ENCODE assay signal across 20 mouse cellular contexts in genomic region chr17:5198811-5199210, GRCm38 (mm10).
DNase-seq lines count a peak whose midpoint lies in the region; ATAC-seq and TF ChIP-seq lines count a peak whose summit lies in the region.
"Had no signal": no experiment of that assay in that cellular context is flagged by ENCODE, and none has a peak within 500 bp of the region (broad histone marks: within the 10 kb centered on the region; RNA-seq: fewer than 3 reads in every experiment).

No protein-coding gene starts in this region.

- H3K27ac ChIP-seq in hindbrain, embryonic 13.5 days: peak overlapping the region; percentile 61; the same call in 1 of the 2 replicates
- H3K27ac ChIP-seq in hindbrain, embryonic 12.5 days: no peak overlapping the region
- H3K27ac ChIP-seq in lung, embryonic 14.5 days (ENCODE audit: low read depth): peak overlapping the region; percentile 62
- peak overlapping the region; percentile 95 for H3K27ac ChIP-seq in stomach, embryonic 16.5 days (ENCODE audit: low read length)
- H3K27ac ChIP-seq: embryonic facial prominence, embryonic 13.5 days; forebrain, embryonic 13.5 days; heart, embryonic 10.5 days had no signal

- H3K4me2 ChIP-seq in hindbrain, embryonic 13.5 days: no peak overlapping the region
- no peak overlapping the region for H3K4me2 ChIP-seq in hindbrain, embryonic 12.5 days (replicated peaks)
- no peak overlapping the region for H3K4me2 ChIP-seq in lung, embryonic 14.5 days
- no peak overlapping the region for H3K4me2 ChIP-seq in stomach, embryonic 16.5 days (ENCODE audit: low read depth, low read length)
- H3K4me2 ChIP-seq: embryonic facial prominence, embryonic 13.5 days; forebrain, embryonic 13.5 days; intestine, embryonic 15.5 days had no signal

- DNase-seq in lung, embryonic 14.5 days: peak; percentile 68
- no peak for DNase-seq in lung, postnatal 14 days
- peak; percentile 68 for DNase-seq in brain, embryonic 14.5 days (ENCODE audit: low read depth)
- DNase-seq in kidney, adult 18-20 months: no peak
- DNase-seq: adrenal gland, adult 8-10 months; adrenal gland, postnatal 36 days; cerebellum, adult 11 months; cerebellum, adult 8-10 months; cerebellum, postnatal 36 days; gastrocnemius, postnatal 10 days; heart, adult 18-20 months; heart, postnatal 10 days; heart, postnatal 4 days had no signal

- no peak for ATAC-seq in hindbrain, embryonic 13.5 days (ENCODE audit: low FRiP score)
- ATAC-seq in hindbrain, embryonic 12.5 days (ENCODE audit: low FRiP score): no peak
- ATAC-seq in lung, embryonic 14.5 days (ENCODE audit: insufficient read depth): no peak
- ATAC-seq in stomach, embryonic 16.5 days (ENCODE audit: insufficient read depth, low FRiP score): no peak
- ATAC-seq: forebrain, embryonic 13.5 days had no signal

- H3K36me3 ChIP-seq in hindbrain, embryonic 13.5 days: no peaks in the 10 kb centered on the region
- H3K36me3 ChIP-seq in hindbrain, embryonic 12.5 days: no peaks in the 10 kb centered on the region
- no peaks in the 10 kb centered on the region for H3K36me3 ChIP-seq in lung, embryonic 14.5 days (ENCODE audit: insufficient read depth)
- no peaks in the 10 kb centered on the region for H3K36me3 ChIP-seq in stomach, embryonic 16.5 days (ENCODE audit: control insufficient read depth, insufficient read depth, low read length)
- H3K36me3 ChIP-seq: embryonic facial prominence, embryonic 13.5 days; heart, embryonic 10.5 days; intestine, embryonic 15.5 days had no signal

- no peak overlapping the region for H3K4me3 ChIP-seq in hindbrain, embryonic 13.5 days
- H3K4me3 ChIP-seq in hindbrain, embryonic 12.5 days: no peak overlapping the region
- H3K4me3 ChIP-seq in lung, embryonic 14.5 days (ENCODE audit: low read depth, low read length): no peak overlapping the region
- no peak overlapping the region for H3K4me3 ChIP-seq in stomach, embryonic 16.5 days (replicated peaks; ENCODE audit: low read length)
- H3K4me3 ChIP-seq: embryonic facial prominence, embryonic 13.5 days; forebrain, embryonic 13.5 days; heart, embryonic 10.5 days; intestine, embryonic 15.5 days had no signal

- TF ChIP-seq CTCF in lung, embryonic 14.5 days (IDR thresholded peaks at IDR 0.05; ENCODE audit: low read depth): no peak
- TF ChIP-seq CTCF in brain, embryonic 14.5 days (IDR thresholded peaks at IDR 0.05; ENCODE audit: borderline replicate concordance, extremely low read depth, insufficient read depth, insufficient read length): no peak

- no peaks in the 10 kb centered on the region for H3K27me3 ChIP-seq in hindbrain, embryonic 13.5 days
- no peaks in the 10 kb centered on the region for H3K27me3 ChIP-seq in hindbrain, embryonic 12.5 days
- H3K27me3 ChIP-seq in lung, embryonic 14.5 days (ENCODE audit: insufficient read depth, low read length): no peaks in the 10 kb centered on the region
- no peaks in the 10 kb centered on the region for H3K27me3 ChIP-seq in stomach, embryonic 16.5 days (ENCODE audit: control insufficient read depth, insufficient read depth, low read length)
- H3K27me3 ChIP-seq: embryonic facial prominence, embryonic 13.5 days; forebrain, embryonic 13.5 days; intestine, embryonic 15.5 days had no signal

- H3K9me3 ChIP-seq in hindbrain, embryonic 13.5 days: no peaks in the 10 kb centered on the region
- no peaks in the 10 kb centered on the region for H3K9me3 ChIP-seq in hindbrain, embryonic 12.5 days (replicated peaks)
- H3K9me3 ChIP-seq in lung, embryonic 14.5 days (ENCODE audit: low read depth, low read length): no peaks in the 10 kb centered on the region
- no peaks in the 10 kb centered on the region for H3K9me3 ChIP-seq in stomach, embryonic 16.5 days (replicated peaks; ENCODE audit: control insufficient read depth, low read length)
- H3K9me3 ChIP-seq: embryonic facial prominence, embryonic 13.5 days; forebrain, embryonic 13.5 days; heart, embryonic 10.5 days; intestine, embryonic 15.5 days had no signal

- peaks cover 63% of the 10 kb centered on the region for H3K4me1 ChIP-seq in hindbrain, embryonic 13.5 days (replicated peaks)
- H3K4me1 ChIP-seq in hindbrain, embryonic 12.5 days: peaks cover 32% of the 10 kb centered on the region
- peaks cover 38% of the 10 kb centered on the region for H3K4me1 ChIP-seq in lung, embryonic 14.5 days (ENCODE audit: insufficient read depth)
- peaks cover 43% of the 10 kb centered on the region for H3K4me1 ChIP-seq in stomach, embryonic 16.5 days (ENCODE audit: control insufficient read depth, insufficient read depth, low read length)

- TF ChIP-seq POLR2A in brain, embryonic 14.5 days (IDR thresholded peaks at IDR 0.05; ENCODE audit: borderline replicate concordance, extremely low read depth, insufficient read depth, insufficient read length, poor library complexity, severe bottlenecking): no peak

- WGBS in hindbrain, embryonic 13.5 days: 63% methylated on average over 4 of the region's 4 CpGs
- 75% methylated on average over 4 of the region's 4 CpGs for WGBS in hindbrain, embryonic 12.5 days
- 38% methylated on average over 4 of the region's 4 CpGs for WGBS in lung, embryonic 14.5 days
- 40% methylated on average over 4 of the region's 4 CpGs for WGBS in stomach, embryonic 16.5 days

- no peak overlapping the region for H3K9ac ChIP-seq in hindbrain, embryonic 13.5 days
- no peak overlapping the region for H3K9ac ChIP-seq in hindbrain, embryonic 12.5 days
- H3K9ac ChIP-seq in lung, embryonic 14.5 days: no peak overlapping the region
- no peak overlapping the region for H3K9ac ChIP-seq in stomach, embryonic 16.5 days (ENCODE audit: low read length)
- H3K9ac ChIP-seq: embryonic facial prominence, embryonic 13.5 days; forebrain, embryonic 13.5 days; intestine, embryonic 15.5 days had no signal

Comparison
In these comparisons a context has a peak if more than half of its experiments do, and no peak if none do; other contexts are left out.
1. DNase-seq: peak in lung, embryonic 14.5 days (single experiment) and brain, embryonic 14.5 days (single experiment); none in lung, postnatal 14 days (single experiment) and kidney, adult 18-20 months (single experiment).